Mouse (Mus musculus) embryonic fibroblast, embryonic 13.5 days (primary cell): ENCODE data around the gene Dmrt1.
A peak's percentile ranks its signal among the peaks of the same experiment; 100 is the strongest.

Experiments
- CTCF ChIP-seq: IDR thresholded peaks from 2 replicates; pipeline ENCODE4 v1.5.1; 2011; ENCODE audit warnings: mild to moderate bottlenecking, control low read depth, low read length, moderate library complexity, borderline replicate concordance; ENCODE audit not compliant: insufficient read depth
- POLR2A ChIP-seq: IDR thresholded peaks from 2 replicates; pipeline ENCODE4 v1.6.1; 2011; ENCODE audit warnings: low read depth, mild to moderate bottlenecking, control low read depth, low read length, moderate library complexity

- peak; percentile 61 for TF ChIP-seq CTCF
- no peak for TF ChIP-seq POLR2A
Measured at GRCm38 (mm10) chr19:25622291-25623251, 117.2 kb downstream of the Dmrt1 start.
